ENCODE assay signal across 10 mouse cellular contexts in genomic region chr4:119072941-119073451, GRCm38 (mm10). TPM values are rescaled to one million over a fixed set of nuclear protein-coding genes. Genes with fewer than 3 reads are reported as not detected.
A peak's percentile ranks its signal among the peaks of the same experiment; 100 is the strongest.
DNase-seq lines count a peak whose midpoint lies in the region; ATAC-seq and TF ChIP-seq lines count a peak whose summit lies in the region.
"Had no signal": no experiment of that assay in that cellular context is flagged by ENCODE, and none has a peak within 500 bp of the region (broad histone marks: within the 10 kb centered on the region; RNA-seq: fewer than 3 reads in every experiment).

No protein-coding gene starts in this region.

- no peaks in the 10 kb centered on the region for H3K36me3 ChIP-seq in liver, postnatal 0 days (replicated peaks; ENCODE audit: insufficient read depth, low read length)
- no peaks in the 10 kb centered on the region for H3K36me3 ChIP-seq in embryonic facial prominence, embryonic 15.5 days
- H3K36me3 ChIP-seq in limb, embryonic 10.5 days, result no peaks in the 10 kb centered on the region
- H3K36me3 ChIP-seq in neural tube, embryonic 15.5 days, result no peaks in the 10 kb centered on the region

- TF ChIP-seq CTCF in liver, postnatal 0 days (IDR thresholded peaks at IDR 0.05; ENCODE audit: low read depth), result no peak

- peak; percentile 49 for DNase-seq in liver
- DNase-seq in liver, postnatal 0 days, result no peak
- DNase-seq in limb, embryonic 10.5 days (ENCODE audit: low spot score), result peak; percentile 83
- DNase-seq in adrenal gland, postnatal 25 days, result no peak
- DNase-seq in layer of hippocampus, postnatal 36 days, result no peak
- DNase-seq: cerebellum, adult 11-12 months had no signal

- no peak overlapping the region for H3K9ac ChIP-seq in liver, postnatal 0 days (replicated peaks)
- no peak overlapping the region for H3K9ac ChIP-seq in embryonic facial prominence, embryonic 15.5 days
- 0 out of 2 replicates have a peak overlapping the region, but pooled peaks have one; percentile 20 for H3K9ac ChIP-seq in neural tube, embryonic 15.5 days (replicated peaks)

- ATAC-seq in liver, postnatal 0 days, result no peak
- peak; percentile 87 for ATAC-seq in embryonic facial prominence, embryonic 15.5 days (ENCODE audit: insufficient number of reproducible peaks, low FRiP score, low TSS enrichment, low read depth)
- no peak for ATAC-seq in neural tube, embryonic 15.5 days (ENCODE audit: low FRiP score)
- no peak for ATAC-seq in erythroid progenitor cell, adult 5-6 weeks (replicated peaks; ENCODE audit: low FRiP score, poor library complexity, severe bottlenecking)

- no peak overlapping the region for H3K4me2 ChIP-seq in liver, postnatal 0 days (ENCODE audit: low read depth, low read length)
- H3K4me2 ChIP-seq in embryonic facial prominence, embryonic 15.5 days (replicated peaks), result peak overlapping the region; percentile 48
- H3K4me2 ChIP-seq in neural tube, embryonic 15.5 days, result peak overlapping the region; percentile 56

- H3K27me3 ChIP-seq in liver, postnatal 0 days (ENCODE audit: insufficient read depth, low read length), result peaks cover 22% of the 10 kb centered on the region
- peaks cover 7% of the 10 kb centered on the region for H3K27me3 ChIP-seq in embryonic facial prominence, embryonic 15.5 days
- H3K27me3 ChIP-seq in limb, embryonic 10.5 days (ENCODE audit: low read depth, poor library complexity, severe bottlenecking), result peaks cover 44% of the 10 kb centered on the region
- peaks cover 18% of the 10 kb centered on the region for H3K27me3 ChIP-seq in neural tube, embryonic 15.5 days (replicated peaks)

- no peak overlapping the region for H3K4me3 ChIP-seq in liver, postnatal 0 days (ENCODE audit: low read depth, low read length)
- peak overlapping the region; percentile 27 for H3K4me3 ChIP-seq in embryonic facial prominence, embryonic 15.5 days (replicated peaks)
- H3K4me3 ChIP-seq in limb, embryonic 10.5 days, result peak overlapping the region; percentile 47
- peak overlapping the region; percentile 26 for H3K4me3 ChIP-seq in neural tube, embryonic 15.5 days (replicated peaks)
- H3K4me3 ChIP-seq: megakaryocyte, embryonic 14.5 days had no signal

- no peaks in the 10 kb centered on the region for H3K9me3 ChIP-seq in liver, postnatal 0 days (ENCODE audit: low read length)
- no peaks in the 10 kb centered on the region for H3K9me3 ChIP-seq in embryonic facial prominence, embryonic 15.5 days (replicated peaks)
- H3K9me3 ChIP-seq in limb, embryonic 10.5 days (replicated peaks), result no peaks in the 10 kb centered on the region
- no peaks in the 10 kb centered on the region for H3K9me3 ChIP-seq in neural tube, embryonic 15.5 days (replicated peaks)

- peaks cover 7% of the 10 kb centered on the region; the same call in 1 of the 2 replicates for H3K4me1 ChIP-seq in liver, postnatal 0 days (ENCODE audit: insufficient read depth)
- H3K4me1 ChIP-seq in embryonic facial prominence, embryonic 15.5 days, result peaks cover 41% of the 10 kb centered on the region
- H3K4me1 ChIP-seq in limb, embryonic 10.5 days, result peaks cover 62% of the 10 kb centered on the region
- peaks cover 27% of the 10 kb centered on the region for H3K4me1 ChIP-seq in neural tube, embryonic 15.5 days

- H3K27ac ChIP-seq in liver, postnatal 0 days (ENCODE audit: low read depth), result no peak overlapping the region
- peak overlapping the region; percentile 81 for H3K27ac ChIP-seq in embryonic facial prominence, embryonic 15.5 days (replicated peaks)
- peak overlapping the region; percentile 85 for H3K27ac ChIP-seq in limb, embryonic 10.5 days
- H3K27ac ChIP-seq in neural tube, embryonic 15.5 days (replicated peaks), result no peak overlapping the region

- WGBS in liver, postnatal 0 days (ENCODE audit: insufficient replicate concordance), result 51% methylated on average over 28 of the region's 28 CpGs
- 9% methylated on average over 23 of the region's 28 CpGs for WGBS in embryonic facial prominence, embryonic 15.5 days
- WGBS in limb, embryonic 10.5 days, result 6% methylated on average over 28 of the region's 28 CpGs
- 4% methylated on average over 22 of the region's 28 CpGs for WGBS in neural tube, embryonic 15.5 days

- no peak for TF ChIP-seq EP300 in liver, postnatal 0 days (IDR thresholded peaks at IDR 0.05; ENCODE audit: low read depth)

RNA-seq across cellular contexts. Expression of gene Slc2a1, which starts 35.5 kb away (rescaled TPM):
- 25.4 and 29.6 TPM in 2 replicates for polyA plus RNA-seq in liver, postnatal 0 days (2015; fragmentation: Nextera tagmentation; extraction: Ambion mirVana)
- polyA plus RNA-seq in embryonic facial prominence, embryonic 15.5 days (2015; fragmentation: Nextera tagmentation; extraction: Ambion mirVana), result 141 and 160 TPM in 2 replicates
- 110 and 139 TPM in 2 replicates for polyA plus RNA-seq in limb, embryonic 10.5 days (2016; fragmentation: Nextera tagmentation; extraction: Ambion mirVana)
- polyA plus RNA-seq in neural tube, embryonic 15.5 days (2015; fragmentation: Nextera tagmentation; extraction: Ambion mirVana), result 78.8 and 91.3 TPM in 2 replicates
- total RNA-seq in erythroid progenitor cell, adult 5-6 weeks (2015; ENCODE audit: low replicate concordance), result 1.1 and 5.4 TPM in 2 replicates
- 1.0 TPM in 1 of 2 replicates, not detected in the other for total RNA-seq in erythroid progenitor cell, adult 5-6 weeks (2017; ENCODE audit: low replicate concordance)
- 19.7 and 21.6 TPM in 2 replicates for total RNA-seq in adrenal gland, postnatal 25 days (2021)
- 100 to 1,000 TPM in 1 of 2 experiments, 10 to 100 TPM in 1; 76.1 to 104 TPM for total RNA-seq in layer of hippocampus, postnatal 36 days (2021)

Comparison
In these comparisons a context has a peak if more than half of its experiments do, and no peak if none do; other contexts are left out.
1. DNase-seq: peak in liver (single experiment) and limb, embryonic 10.5 days (single experiment); none in liver, postnatal 0 days (single experiment), adrenal gland, postnatal 25 days (single experiment) and layer of hippocampus, postnatal 36 days (0 of 2).
2. H3K27ac ChIP-seq: peak in embryonic facial prominence, embryonic 15.5 days (single experiment) and limb, embryonic 10.5 days (single experiment); none in liver, postnatal 0 days (single experiment) and neural tube, embryonic 15.5 days (single experiment).